Mouse (Mus musculus): ENCODE measurements at regions not wholly inside any gene's neighbourhood (a gene's known extent, or its start where the extent isn't known, plus 50 kb on each side); places are given as distances from the start of the nearest gene placed in this dataset.

GRCm38 (mm10) chr3:101162536-101163159 lies 52.6 kb upstream of the Ptgfrn start:
- DNase-seq (ENCODE audit: low read depth), result no peak

GRCm38 (mm10) chr3:101161941-101162531 lies 52.0 kb upstream of the Ptgfrn start:
- no peak for DNase-seq (ENCODE audit: low read depth)

DNA sequence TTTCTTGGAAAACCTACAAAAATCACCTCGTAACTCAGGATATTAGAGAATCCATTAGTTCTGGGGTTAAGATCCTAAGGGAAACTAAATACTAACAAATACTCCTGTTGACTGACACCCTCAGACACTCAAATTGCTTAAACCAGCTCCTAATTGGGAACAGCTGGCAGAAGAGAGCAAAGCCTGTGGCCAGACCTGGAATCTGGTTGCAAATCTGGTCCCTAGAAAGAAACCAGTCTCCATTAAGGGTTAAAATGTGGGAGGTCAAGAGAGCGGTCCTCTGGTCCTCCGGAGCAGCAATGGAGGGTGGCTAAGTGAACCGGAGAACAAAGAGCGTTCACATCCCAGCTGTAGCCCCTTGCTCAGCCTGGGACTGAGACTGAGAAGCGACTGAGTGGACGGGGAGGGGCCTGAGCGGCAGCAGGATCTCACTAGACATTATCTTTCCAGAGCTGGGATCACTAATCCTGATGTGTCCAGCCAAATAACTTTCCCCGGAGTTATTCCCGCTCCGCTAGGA lies 51.4 kb upstream of the Ptgfrn start:
- no peak for DNase-seq (ENCODE audit: low read depth)
